Mouse (Mus musculus) regulatory T cell (primary cell): ENCODE measurements around the gene Gpsm3.

Experiments used
- in situ Hi-C: fragments of 300-600 bp; cut with MboI, MseI; formaldehyde crosslinking; loops from one replicate; pipeline ENCODE4 v1.15.1; 2025; ENCODE audit warnings: high pct_unique_total_duplicates

Gene Gpsm3

GRCm38 (mm10) chr17:34582528-34582927 lies 7.1 kb upstream of the Gpsm3 start:
- in situ Hi-C loops = no loop called here

DNA sequence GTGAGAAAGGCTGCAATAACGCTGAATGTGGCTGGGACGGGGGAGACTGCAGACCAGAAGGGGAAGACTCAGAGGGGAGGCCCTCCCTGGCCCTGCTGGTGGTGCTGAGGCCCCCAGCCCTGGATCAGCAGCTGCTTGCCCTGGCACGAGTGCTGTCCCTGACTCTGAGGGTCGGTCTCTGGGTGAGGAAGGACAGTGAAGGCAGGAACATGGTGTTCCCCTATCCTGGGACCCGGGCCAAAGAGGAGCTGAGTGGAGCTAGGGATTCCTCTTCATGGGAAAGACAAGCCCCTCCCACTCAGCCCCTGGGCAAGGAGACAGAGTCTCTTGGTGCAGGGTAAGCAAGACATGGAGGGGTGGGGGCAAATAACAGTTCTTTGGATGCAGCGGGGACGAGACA lies 6.2 kb upstream of the Gpsm3 start:
- in situ Hi-C loops = no loop called here

DNA sequence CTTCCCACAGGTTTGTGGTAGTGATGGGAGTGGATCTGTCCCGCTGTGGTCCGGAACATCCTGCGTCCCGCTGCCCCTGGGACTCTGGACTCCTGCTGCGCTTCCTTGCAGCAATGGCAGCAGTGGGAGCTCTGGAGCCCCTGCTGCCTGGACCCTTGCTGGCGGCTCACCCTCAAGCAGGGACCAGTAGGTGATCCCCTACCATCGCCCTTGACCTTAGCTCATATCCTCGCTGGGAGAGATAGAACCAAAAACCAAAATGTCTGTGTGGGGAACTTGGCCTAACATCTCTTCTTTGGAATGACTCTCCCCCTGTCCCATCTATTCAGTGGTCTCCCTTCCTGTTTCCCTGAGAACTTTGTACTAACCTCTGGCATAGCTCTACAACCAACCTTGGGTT lies 5.8 kb upstream of the Gpsm3 start:
- in situ Hi-C loops = no loop called here

DNA sequence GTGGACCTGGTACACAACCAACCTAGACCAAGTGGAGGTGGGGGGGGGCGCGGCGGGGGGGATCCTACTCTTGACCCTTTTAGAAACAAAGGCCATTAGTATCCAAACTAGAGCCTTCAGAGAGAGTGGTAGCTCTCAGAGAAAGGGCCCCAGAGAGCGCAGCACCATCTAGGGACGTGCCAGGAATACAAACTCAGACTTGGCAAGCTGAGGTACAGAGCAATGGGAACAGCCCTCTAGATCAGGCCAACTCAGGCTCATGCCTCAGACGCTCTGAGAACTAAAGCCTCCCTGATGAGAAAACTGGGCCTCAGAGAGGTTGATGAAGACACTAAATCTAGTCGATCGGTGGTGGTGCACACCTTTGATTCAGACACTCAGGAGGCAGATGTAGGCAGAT lies 4.5 kb upstream of the Gpsm3 start:
- in situ Hi-C loops = no loop called here

DNA sequence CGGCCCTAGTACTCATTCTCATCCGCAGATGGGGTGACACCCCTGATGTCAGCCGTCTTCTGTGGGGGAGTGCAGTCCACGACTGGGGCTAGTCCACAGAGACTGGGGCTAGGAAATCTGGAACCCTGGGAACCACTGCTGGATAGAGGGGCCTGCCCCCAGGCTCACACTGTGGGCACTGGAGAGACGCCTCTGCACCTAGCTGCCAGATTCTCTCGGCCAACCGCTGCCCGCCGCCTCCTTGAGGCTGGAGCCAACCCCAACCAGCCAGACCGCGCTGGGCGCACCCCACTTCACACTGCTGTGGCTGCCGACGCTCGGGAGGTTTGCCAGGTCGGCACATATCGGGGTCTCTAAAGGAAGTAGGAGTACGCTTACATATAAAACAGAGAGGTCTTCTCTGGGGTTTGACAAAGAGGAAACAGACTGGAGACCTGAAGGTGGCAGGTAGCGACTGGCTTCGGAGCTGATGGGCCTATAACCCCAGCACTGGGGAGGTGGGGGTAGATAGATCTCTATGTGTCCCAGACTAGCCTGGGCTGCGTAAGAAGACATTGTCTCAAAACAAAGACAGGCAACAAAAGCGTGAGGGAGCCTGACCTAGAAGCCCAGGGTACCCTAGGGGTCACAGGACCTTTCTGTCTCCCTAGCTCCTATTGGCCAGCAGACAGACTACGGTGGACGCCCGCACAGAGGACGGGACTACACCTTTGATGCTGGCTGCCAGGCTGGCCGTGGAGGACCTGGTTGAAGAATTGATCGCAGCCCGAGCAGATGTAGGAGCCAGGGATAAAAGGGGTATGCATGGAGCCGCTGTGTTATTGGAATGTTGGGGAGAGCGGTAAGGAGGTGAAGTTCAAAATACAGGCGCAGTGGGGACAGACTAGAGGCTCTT lies 3.5 kb upstream of the Gpsm3 start:
- in situ Hi-C loops = no loop called here

GRCm38 (mm10) chr17:34586796-34587422 lies 2.7 kb upstream of the Gpsm3 start:
- in situ Hi-C loops = no loop called here

DNA sequence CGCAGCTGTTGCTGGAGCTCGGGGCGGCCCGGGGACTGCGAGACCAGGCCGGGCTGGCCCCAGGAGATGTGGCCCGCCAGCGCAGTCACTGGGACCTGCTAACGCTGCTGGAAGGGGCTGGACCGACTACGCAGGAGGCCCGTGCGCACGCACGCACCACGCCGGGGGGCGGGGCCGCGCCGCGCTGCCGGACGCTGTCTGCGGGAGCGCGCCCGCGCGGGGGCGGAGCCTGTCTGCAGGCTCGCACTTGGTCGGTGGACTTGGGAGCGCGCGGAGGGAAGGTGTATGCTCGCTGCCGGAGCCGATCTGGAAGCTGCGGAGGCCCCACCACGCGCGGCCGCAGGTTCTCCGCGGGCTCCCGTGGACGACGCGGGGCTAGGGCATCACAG lies 2.2 kb upstream of the Gpsm3 start:
- in situ Hi-C loops = no loop called here

- in situ Hi-C loops = no loop called here
These were observed 1.8 kb upstream of the Gpsm3 start for GRCm38 (mm10) chr17:34587814-34588213.

DNA sequence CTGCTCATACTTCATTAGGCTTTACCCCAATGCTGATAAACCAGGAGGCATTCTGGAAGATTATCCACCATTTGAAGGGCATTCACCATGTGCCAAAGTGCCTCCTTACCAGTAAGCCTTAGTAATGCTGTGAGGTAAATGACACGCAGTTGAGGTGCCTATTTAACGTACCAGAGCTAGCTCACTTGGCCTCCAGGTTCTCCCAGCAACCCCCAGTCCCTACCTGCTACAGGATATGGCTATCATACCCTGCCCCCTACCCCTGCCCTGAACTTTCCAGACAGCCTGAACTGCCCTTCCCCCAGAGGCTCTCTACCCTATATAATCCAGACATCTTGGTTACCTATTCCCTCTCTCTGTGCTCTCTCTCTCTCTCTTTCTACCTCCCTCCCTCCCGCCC lies 839 bp upstream of the Gpsm3 start:
- in situ Hi-C loops = no loop called here

DNA sequence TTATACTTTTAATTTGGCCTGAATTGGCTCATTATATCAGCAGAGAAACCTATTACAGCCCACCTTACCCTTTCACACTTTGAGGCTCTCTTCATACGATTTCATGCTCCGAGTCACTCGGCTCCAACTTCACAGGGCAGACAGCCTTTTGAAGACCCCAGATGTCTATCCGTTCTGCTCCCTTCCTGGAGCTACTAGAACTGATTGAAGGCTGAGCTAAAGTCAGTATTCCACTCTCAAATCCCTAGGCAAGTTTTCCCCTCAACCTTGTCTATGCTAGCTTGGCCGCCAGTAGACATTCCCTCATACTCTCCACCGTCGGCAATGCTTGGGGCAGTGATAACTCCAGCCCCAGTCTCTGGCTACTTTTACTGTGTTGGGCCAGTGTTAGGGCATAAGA lies 400 bp upstream of the Gpsm3 start:
- in situ Hi-C loops = no loop called here

- in situ Hi-C loops = no loop called here
These were observed 765 bp downstream of the Gpsm3 start for GRCm38 (mm10) chr17:34590154-34590987.

GRCm38 (mm10) chr17:34591029-34591993 lies 1.7 kb downstream of the Gpsm3 start, which contains the start of gene Pbx2:
TSS of gene Pbx2 (plus strand) at chr17:34591266.
- in situ Hi-C loops = no loop called here

GRCm38 (mm10) chr17:34591994-34592375 lies 2.4 kb downstream of the Gpsm3 start:
- in situ Hi-C loops = no loop called here

DNA sequence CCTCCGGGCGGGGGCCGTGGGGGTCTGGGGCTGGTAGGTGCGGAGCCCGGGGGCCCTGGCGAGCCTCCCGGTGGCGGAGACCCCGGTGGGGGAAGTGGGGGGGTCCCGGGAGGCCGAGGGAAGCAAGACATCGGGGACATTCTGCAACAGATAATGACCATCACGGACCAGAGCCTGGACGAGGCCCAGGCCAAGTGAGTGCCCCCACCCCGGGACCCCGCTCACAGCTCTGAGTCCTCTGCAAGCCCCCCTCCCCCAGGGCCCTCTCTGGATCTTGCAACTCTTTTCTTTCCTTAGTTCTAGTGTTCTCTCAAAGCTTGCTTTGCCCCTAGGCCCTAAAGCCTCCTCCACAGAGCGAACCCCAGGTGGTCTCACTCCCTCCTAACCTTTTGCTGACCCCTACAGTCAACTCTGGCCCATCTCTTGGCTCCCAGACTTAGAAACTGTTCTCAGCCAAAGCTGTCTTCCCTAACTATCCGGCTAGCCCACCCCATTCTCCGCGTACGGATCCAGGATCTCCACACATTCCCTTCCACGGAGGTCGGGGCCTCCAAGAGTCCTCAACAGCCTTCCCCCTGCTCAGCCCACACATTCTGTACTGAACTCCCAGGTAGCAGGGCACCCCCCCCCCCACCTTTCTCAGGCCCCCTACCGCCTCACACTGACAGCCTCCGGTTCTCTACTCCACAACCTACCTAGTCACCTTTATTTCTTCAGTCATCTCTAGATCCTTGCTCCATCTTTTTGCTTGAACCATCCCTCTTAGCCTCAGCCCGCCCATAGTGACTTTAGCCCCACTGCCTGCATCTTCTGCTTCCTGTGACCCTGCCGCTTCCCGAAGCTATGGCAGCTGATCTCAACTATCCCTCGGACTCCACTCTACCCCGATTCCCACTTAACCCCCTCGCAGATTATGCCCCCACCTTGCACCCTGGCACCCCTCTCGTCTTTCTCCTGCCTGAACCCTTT lies 3.3 kb downstream of the Gpsm3 start:
- in situ Hi-C loops = no loop called here

GRCm38 (mm10) chr17:34593752-34594525 lies 4.3 kb downstream of the Gpsm3 start:
- in situ Hi-C loops = no loop called here

GRCm38 (mm10) chr17:34596098-34596497 lies 6.5 kb downstream of the Gpsm3 start:
- in situ Hi-C loops = no loop called here

DNA sequence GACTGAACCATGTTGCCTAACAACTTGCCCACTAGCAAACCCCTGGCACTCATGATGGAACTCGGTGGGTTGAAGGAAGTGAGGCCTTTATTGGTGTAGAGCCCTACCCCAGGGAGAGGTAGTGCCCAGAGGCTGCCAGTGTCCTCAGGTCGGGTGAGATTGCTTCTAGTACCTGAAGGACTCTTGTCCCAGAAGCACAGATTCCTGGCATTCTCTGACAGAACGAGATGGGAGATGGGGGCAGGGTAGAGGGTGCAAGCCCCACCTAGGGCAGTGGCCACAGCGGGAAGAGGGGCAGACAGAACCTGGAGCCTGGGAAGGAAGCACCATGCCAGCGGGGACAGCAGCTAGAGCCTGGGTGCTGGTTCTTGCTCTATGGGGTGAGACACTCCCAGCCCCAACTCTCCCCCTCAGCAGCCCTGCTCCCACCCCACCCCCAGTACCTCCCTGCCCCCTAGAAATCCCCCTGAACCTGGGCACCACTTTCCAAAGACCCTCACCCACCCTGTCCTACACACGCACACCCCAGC lies 8.0 kb downstream of the Gpsm3 start, which contains the start of gene Ager:
TSS of gene Ager (plus strand) at position 297 of the 530 bp plus-strand sequence.
- in situ Hi-C loops = no loop called here

GRCm38 (mm10) chr17:34599891-34600290 lies 10.3 kb downstream of the Gpsm3 start:
- in situ Hi-C loops = loop anchor here (25.0 kb wide), 1 partner anchor 688 kb away; the partner anchor contains the start of genes Daxx, Platr17, Tapbp and Zbtb22
